Mouse (Mus musculus) thymus, postnatal 10 days (tissue): ENCODE measurements around the gene Islr2.
A peak's percentile ranks its signal among the peaks of the same experiment; 100 is the strongest.

Experiments used
- DNase-seq, 2 experiments: peaks; one replicate each; pipeline ENCODE4 v3.0.0; 2021; ENCODE audit warnings: low spot score in 2 of 2

Islr2 gene

GRCm38 (mm10) chr9:58196610-58197567 is 7.2 kb downstream of the Islr2 start:
- no peak for DNase-seq

DNA sequence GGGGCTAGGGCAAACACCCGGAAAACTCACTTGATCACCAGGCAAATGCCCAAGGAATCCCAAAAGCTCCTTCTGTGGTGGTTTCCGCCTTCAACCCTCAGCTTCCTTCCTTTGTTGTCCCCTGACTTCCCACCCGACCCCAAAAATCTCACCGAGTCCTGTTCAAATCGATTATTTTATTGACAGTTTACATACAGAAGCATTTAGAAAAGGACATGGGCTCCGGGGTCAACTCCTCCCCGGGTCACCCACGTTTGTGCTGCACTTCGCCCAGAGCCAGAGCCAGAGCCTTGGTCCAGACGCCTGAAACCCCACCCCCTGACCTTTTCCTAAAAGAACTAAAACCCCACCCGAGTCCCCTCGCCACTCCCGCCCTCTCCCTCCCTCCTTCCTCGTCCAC is 8.0 kb downstream of the Islr2 start:
- no peak for DNase-seq

DNA sequence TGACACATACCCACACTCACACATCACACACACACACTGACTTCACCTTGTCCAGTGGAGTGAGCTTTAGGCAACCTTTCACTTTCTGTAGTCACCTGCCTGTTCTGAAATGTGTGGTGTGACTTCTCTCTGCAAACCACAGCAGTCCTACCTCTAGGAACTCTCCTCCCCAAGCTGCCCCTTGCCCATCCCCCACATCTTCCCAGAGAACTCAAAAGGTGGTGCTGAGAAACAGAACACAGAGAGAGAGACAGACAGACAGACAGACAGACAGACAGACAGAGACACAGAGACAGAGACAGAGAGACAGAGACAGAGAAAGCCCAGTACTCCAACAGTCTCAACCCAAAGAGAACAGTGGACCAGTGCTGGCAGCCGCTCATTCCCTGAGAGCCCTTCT is 8.4 kb downstream of the Islr2 start:
- no peak for DNase-seq

DNA sequence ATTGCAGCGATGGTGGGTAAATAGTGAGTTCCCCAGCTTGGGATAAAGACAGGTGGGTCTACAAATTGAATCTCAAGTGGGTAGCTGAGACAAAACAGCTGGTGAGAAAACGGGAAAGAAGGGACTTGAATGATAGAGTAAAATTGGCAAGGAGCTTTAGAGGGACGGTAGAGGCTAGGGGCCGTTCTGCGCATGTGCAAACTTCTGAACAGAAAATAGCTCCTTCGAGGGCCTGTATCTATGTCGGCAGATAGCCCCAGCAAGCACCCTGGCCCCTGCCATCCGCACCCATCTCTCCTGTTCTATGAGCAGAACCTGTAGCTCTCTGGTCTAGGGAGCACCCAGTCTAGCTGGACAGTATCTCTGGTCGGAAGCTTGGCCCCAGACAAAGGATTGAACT is 9.9 kb downstream of the Islr2 start:
- DNase-seq: no peak

DNA sequence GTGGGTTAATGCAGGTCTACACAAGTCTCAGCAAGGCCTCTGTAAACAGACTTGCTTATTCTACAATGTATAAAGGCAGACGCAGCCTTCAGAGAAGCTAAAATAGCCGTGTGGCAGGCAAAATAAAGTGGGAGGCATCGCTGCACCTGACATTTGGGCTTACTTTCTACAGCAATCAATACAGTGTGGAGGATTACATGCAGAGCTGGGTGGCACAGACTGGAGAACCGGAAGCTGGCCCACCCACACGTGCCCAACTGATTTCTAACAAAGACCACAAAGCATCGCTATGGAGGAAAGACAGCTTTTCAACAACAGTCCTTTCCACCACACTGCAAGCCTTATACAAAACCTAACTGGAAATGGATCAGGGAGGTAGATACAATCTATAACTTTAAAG is 19.7 kb downstream of the Islr2 start:
- DNase-seq: no peak

GRCm38 (mm10) chr9:58179390-58179789 is 24.7 kb downstream of the Islr2 start:
- no peak for DNase-seq

GRCm38 (mm10) chr9:58177165-58177564 is 27.0 kb downstream of the Islr2 start:
- no peak for DNase-seq

GRCm38 (mm10) chr9:58175745-58176487 is 28.2 kb downstream of the Islr2 start:
- no peak for DNase-seq

- no peak for DNase-seq
Measured at GRCm38 (mm10) chr9:58174818-58175251, 29.3 kb downstream of the Islr2 start.

GRCm38 (mm10) chr9:58172863-58173262 is 31.3 kb downstream of the Islr2 start:
- DNase-seq: no peak

- DNase-seq: no peak
Measured at GRCm38 (mm10) chr9:58169426-58169825, 34.7 kb downstream of the Islr2 start.

DNA sequence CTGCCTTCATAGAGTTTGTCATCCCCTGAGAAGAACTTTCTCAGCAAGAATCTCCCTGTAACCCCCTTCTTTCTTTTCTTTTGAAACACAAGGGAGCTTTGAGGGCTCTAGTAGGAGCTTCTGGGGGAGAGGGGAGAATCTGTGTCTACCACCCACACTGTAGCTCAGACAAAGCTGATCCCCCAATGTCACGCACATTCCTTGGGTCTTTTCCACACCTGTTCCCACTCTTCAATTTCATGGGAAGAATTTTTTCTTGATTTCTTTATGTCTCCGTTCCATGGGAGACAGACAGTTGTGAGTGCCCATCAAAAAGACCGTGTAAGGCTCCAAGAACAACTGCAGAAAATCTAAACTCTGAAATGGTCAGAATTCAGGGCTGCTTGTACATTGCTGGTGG is 35.2 kb downstream of the Islr2 start:
- no peak for DNase-seq

DNA sequence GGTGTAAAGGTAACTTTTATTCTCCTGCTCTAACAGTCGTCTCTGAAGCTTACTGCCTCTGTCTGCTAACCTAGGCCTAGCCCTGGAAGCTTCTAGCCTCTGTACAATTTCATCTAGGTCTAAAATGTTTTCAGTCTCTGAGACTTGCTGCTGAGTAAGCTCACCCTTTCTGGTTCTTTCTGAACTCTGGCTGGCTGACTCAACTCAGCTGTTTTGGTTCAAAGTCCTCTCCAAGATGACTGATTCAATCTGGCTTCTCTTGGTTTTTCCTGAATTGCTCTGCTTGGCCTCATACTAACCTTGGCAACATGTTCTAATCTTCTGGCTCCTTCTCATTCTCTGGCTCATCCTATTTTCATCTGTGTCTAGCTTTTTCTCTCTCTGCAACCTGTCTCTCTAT is 38.3 kb downstream of the Islr2 start:
- DNase-seq: no peak

DNA sequence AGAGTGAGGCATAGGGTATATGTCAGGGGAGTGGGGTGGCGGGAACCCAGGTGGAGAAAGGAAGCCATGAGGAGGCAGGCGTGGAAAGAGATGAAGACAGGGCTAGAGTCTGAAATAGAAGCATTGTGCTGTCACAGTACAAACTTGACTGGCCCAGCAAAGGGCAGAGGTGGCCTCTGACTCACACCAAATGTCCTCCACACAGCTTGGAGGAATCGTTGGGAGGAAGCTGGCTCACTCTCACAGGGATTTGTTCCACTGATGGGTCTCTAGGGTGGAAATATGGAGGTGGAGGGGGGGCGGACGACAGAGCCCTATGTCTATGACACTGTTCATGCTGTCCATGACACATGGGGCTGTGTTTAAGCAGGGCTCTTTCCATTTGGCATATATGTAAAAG is 41.0 kb downstream of the Islr2 start:
- DNase-seq: no peak

DNA sequence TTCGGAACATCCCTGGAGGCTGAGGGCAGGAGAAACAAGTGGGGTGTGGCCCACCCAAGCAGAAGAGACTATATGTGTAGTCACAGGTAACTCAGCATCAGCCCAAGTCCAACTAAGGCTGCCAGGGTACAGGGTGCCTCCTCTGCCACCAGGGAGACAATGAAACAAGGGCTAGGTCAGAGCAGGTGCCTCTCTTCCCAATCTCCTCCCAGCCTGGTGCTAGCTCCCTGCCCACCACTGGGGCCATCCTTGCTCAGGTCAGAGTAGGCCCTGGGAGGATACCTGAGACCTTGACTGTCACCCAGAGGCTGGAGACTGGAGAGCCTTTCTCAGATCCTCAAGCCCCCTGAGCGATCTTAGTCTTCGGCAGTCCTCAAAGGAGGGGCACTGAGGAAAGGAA is 41.9 kb downstream of the Islr2 start:
- no peak for DNase-seq

GRCm38 (mm10) chr9:58160315-58160714 is 43.8 kb downstream of the Islr2 start:
- DNase-seq: no peak

DNA sequence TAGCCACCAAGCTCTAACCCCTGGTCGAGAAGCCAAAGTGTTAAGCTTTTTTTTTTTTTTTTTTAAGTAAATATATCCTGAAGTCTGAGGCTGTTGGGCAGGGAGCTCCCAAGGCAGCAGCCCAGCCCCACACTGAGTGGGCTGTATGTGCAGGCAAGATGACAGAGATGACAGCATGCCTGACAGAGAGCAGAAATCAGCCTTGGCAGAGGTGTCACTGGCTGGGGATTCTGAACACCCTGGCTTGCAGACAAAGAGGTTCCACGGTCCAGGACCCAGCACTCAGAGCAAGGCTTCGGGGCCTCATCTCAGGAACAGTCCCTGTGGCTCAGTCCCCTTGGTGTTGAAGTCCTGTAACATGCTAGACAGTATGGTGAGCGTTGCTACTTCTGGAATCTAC is 44.3 kb downstream of the Islr2 start:
- DNase-seq: no peak

- peak in 1 of 2 experiments; percentile 17 for DNase-seq
Measured at GRCm38 (mm10) chr9:58158541-58159311, 45.4 kb downstream of the Islr2 start.

GRCm38 (mm10) chr9:58157838-58158237 is 46.3 kb downstream of the Islr2 start:
- DNase-seq: no peak

- no peak for DNase-seq
Measured at GRCm38 (mm10) chr9:58156819-58157560, 47.1 kb downstream of the Islr2 start.

- DNase-seq: no peak
Measured at GRCm38 (mm10) chr9:58155366-58155765, 48.8 kb downstream of the Islr2 start.
